Mouse (Mus musculus): Measurements from ENCODE around the gene Kcnk15. TPM values are rescaled to one million over a fixed set of nuclear protein-coding genes. Genes with fewer than 3 reads are reported as not detected.

Kcnk15 gene
- polyA plus RNA-seq (2012; rRNA removed), result not detected in 2 replicates

GRCm38 (mm10) chr2:163853461-163853901, at the start of gene Kcnk15:
Kcnk15 (plus strand) TSS chr2:163853651.
- H3K27me3 ChIP-seq (ENCODE audit: control insufficient read depth, insufficient read depth, low read length), result peaks cover 27% of the 10 kb centered on the region
- no peaks in the 10 kb centered on the region for H3K4me1 ChIP-seq (ENCODE audit: control insufficient read depth, insufficient read depth, insufficient read length, low read length)
- no peak for TF ChIP-seq CTCF (IDR thresholded peaks at IDR 0.05; ENCODE audit: extremely low read depth, insufficient read length, insufficient replicate concordance, low read depth, low read length)
- no peak for TF ChIP-seq POLR2A (IDR thresholded peaks at IDR 0.05; ENCODE audit: low read depth, low read length)
- 1% methylated on average over 38 of the region's 38 CpGs for WGBS
- no peak within 1 kb of the TSS for H3K27ac ChIP-seq (ENCODE audit: insufficient read depth, low read depth, low read length)
- H3K36me3 ChIP-seq (ENCODE audit: control insufficient read depth, insufficient read depth, low read length), result no peaks in the 10 kb centered on the region
- no peak within 1 kb of the TSS for H3K4me3 ChIP-seq (ENCODE audit: low read depth, low read length)

- TF ChIP-seq CTCF (IDR thresholded peaks at IDR 0.05; ENCODE audit: extremely low read depth, insufficient read length, insufficient replicate concordance, low read depth, low read length) (no peak), POLR2A (IDR thresholded peaks at IDR 0.05; ENCODE audit: low read depth, low read length) (no peak)
- Histone ChIP-seq H3K36me3 (ENCODE audit: control insufficient read depth, insufficient read depth, low read length) (no peaks in the 10 kb centered on the region), H3K4me3 (ENCODE audit: low read depth, low read length) (no peak overlapping the region), H3K4me1 (ENCODE audit: control insufficient read depth, insufficient read depth, insufficient read length, low read length) (no peaks in the 10 kb centered on the region), H3K27ac (ENCODE audit: insufficient read depth, low read depth, low read length) (no peak overlapping the region), H3K27me3 (ENCODE audit: control insufficient read depth, insufficient read depth, low read length) (no peaks in the 10 kb centered on the region)
- WGBS, result 55% methylated on average over 5 of the region's 5 CpGs
Measured at GRCm38 (mm10) chr2:163803838-163804237, 49.6 kb upstream of the Kcnk15 start.

DNA sequence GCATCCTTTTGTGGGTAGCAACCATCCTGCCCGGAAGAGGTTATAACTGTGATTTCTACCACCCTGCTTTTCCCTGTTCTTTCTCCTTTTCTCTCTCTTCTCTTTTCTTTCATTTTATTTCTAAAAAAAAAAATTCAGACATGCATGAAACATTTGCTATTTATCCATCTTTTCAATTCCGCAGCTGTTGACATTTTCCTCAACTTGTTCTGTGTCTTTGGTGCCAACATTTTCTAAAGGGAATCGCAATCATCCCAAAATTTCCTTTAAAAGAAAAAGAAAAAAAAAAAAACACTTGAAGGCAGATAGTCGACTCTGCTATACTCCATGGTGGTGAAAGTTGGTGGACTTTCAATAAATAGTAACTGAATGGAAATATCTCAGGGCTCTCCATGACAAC, 44.3 kb upstream of the Kcnk15 start:
- no peaks in the 10 kb centered on the region for H3K27me3 ChIP-seq (ENCODE audit: control insufficient read depth, insufficient read depth, low read length)
- H3K4me1 ChIP-seq (ENCODE audit: control insufficient read depth, insufficient read depth, insufficient read length, low read length), result no peaks in the 10 kb centered on the region
- H3K4me3 ChIP-seq (ENCODE audit: low read depth, low read length), result no peak overlapping the region
- H3K36me3 ChIP-seq (ENCODE audit: control insufficient read depth, insufficient read depth, low read length), result no peaks in the 10 kb centered on the region
- H3K27ac ChIP-seq (ENCODE audit: insufficient read depth, low read depth, low read length), result no peak overlapping the region
- 84% methylated on average over 4 of the region's 4 CpGs for WGBS
- TF ChIP-seq POLR2A (IDR thresholded peaks at IDR 0.05; ENCODE audit: low read depth, low read length) (no peak), CTCF (IDR thresholded peaks at IDR 0.05; ENCODE audit: extremely low read depth, insufficient read length, insufficient replicate concordance, low read depth, low read length) (no peak)

GRCm38 (mm10) chr2:163809704-163810103, 43.7 kb upstream of the Kcnk15 start:
- 53% methylated on average over 7 of the region's 7 CpGs for WGBS
- no peak overlapping the region for H3K27ac ChIP-seq (ENCODE audit: insufficient read depth, low read depth, low read length)
- H3K36me3 ChIP-seq (ENCODE audit: control insufficient read depth, insufficient read depth, low read length), result no peaks in the 10 kb centered on the region
- H3K4me1 ChIP-seq (ENCODE audit: control insufficient read depth, insufficient read depth, insufficient read length, low read length), result no peaks in the 10 kb centered on the region
- no peaks in the 10 kb centered on the region for H3K27me3 ChIP-seq (ENCODE audit: control insufficient read depth, insufficient read depth, low read length)
- TF ChIP-seq CTCF (IDR thresholded peaks at IDR 0.05; ENCODE audit: extremely low read depth, insufficient read length, insufficient replicate concordance, low read depth, low read length) (no peak), POLR2A (IDR thresholded peaks at IDR 0.05; ENCODE audit: low read depth, low read length) (no peak)
- H3K4me3 ChIP-seq (ENCODE audit: low read depth, low read length), result no peak overlapping the region

DNA sequence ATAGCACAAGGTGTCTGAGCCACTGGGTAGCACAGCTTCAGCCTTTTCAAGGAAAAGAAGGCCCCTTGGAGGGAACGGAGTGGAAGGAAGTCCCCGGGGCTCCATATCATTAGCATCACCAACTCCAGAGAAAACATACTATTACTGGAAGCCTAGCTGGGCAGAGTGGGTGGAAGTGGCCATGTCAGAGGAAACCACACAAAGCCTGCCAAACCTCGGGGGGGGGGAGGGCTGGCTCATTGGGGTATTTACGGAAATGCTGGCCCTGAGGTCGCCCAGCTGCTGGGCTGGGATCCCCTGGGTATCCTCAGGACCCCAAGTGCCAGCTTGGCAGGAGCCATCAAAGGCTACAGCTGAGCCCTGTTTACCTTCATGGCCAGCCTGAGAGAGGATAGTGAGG, 40.4 kb upstream of the Kcnk15 start:
- H3K4me1 ChIP-seq (ENCODE audit: control insufficient read depth, insufficient read depth, insufficient read length, low read length), result no peaks in the 10 kb centered on the region
- TF ChIP-seq CTCF (IDR thresholded peaks at IDR 0.05; ENCODE audit: extremely low read depth, insufficient read length, insufficient replicate concordance, low read depth, low read length) (no peak), POLR2A (IDR thresholded peaks at IDR 0.05; ENCODE audit: low read depth, low read length) (no peak)

DNA sequence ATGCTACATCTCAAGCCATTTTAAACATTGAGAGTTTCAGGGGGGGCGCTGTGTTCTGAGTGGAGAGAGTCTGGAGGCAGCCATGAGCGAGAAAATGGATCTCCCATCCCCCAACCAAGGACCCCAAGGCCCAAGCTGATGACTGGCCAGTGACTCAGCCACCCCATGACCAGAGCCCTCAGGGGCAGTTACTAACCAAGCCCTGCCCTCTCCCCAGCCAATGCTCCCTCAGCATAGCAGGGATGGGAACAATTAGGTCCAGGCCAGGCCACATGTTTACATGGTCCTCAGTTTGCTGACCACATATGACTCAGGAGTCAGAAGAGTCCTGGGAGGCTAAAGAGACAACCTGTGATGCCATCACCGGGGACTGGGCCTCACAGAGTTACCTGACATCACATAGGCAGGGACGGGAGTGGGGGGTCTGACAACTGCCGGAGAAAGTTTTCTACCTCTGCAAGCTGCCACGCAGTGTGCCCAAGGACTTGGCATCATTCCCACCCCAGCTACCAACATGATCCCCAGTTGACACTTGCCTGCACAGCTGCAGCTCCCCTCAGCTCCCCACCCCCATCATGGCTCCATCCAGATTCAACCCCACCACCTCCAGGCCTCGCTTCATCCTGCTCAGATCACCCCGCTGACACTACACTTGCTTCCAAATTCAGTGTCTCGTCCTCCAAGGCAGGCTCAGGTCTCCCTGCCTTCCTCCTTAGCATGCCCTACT, 38.5 kb upstream of the Kcnk15 start:
- no peak overlapping the region for H3K27ac ChIP-seq (ENCODE audit: insufficient read depth, low read depth, low read length)
- 86% methylated on average over 9 of the region's 9 CpGs for WGBS
- no peaks in the 10 kb centered on the region for H3K27me3 ChIP-seq (ENCODE audit: control insufficient read depth, insufficient read depth, low read length)
- no peaks in the 10 kb centered on the region for H3K36me3 ChIP-seq (ENCODE audit: control insufficient read depth, insufficient read depth, low read length)
- H3K4me1 ChIP-seq (ENCODE audit: control insufficient read depth, insufficient read depth, insufficient read length, low read length), result no peaks in the 10 kb centered on the region
- H3K4me3 ChIP-seq (ENCODE audit: low read depth, low read length), result no peak overlapping the region
- TF ChIP-seq CTCF (IDR thresholded peaks at IDR 0.05; ENCODE audit: extremely low read depth, insufficient read length, insufficient replicate concordance, low read depth, low read length) (no peak), POLR2A (IDR thresholded peaks at IDR 0.05; ENCODE audit: low read depth, low read length) (no peak)

More for the DNA sequence above, 40.4 kb upstream of the Kcnk15 start:
- no peaks in the 10 kb centered on the region for H3K36me3 ChIP-seq (ENCODE audit: control insufficient read depth, insufficient read depth, low read length)
- 48% methylated on average over 5 of the region's 5 CpGs for WGBS
- H3K27ac ChIP-seq (ENCODE audit: insufficient read depth, low read depth, low read length), result no peak overlapping the region
- H3K4me3 ChIP-seq (ENCODE audit: low read depth, low read length), result no peak overlapping the region
- no peaks in the 10 kb centered on the region for H3K27me3 ChIP-seq (ENCODE audit: control insufficient read depth, insufficient read depth, low read length)

GRCm38 (mm10) chr2:163820607-163821006, 32.8 kb upstream of the Kcnk15 start, which contains the start of gene Ccn5:
Ccn5 (plus strand) TSS chr2:163820861.
- H3K27me3 ChIP-seq (ENCODE audit: control insufficient read depth, insufficient read depth, low read length), result no peaks in the 10 kb centered on the region
- TF ChIP-seq POLR2A (IDR thresholded peaks at IDR 0.05; ENCODE audit: low read depth, low read length) (no peak), CTCF (IDR thresholded peaks at IDR 0.05; ENCODE audit: extremely low read depth, insufficient read length, insufficient replicate concordance, low read depth, low read length) (no peak)
- no peaks in the 10 kb centered on the region for H3K36me3 ChIP-seq (ENCODE audit: control insufficient read depth, insufficient read depth, low read length)
- no peak within 1 kb of the TSS for H3K27ac ChIP-seq (ENCODE audit: insufficient read depth, low read depth, low read length)
- no peak within 1 kb of the TSS for H3K4me3 ChIP-seq (ENCODE audit: low read depth, low read length)
- no peaks in the 10 kb centered on the region for H3K4me1 ChIP-seq (ENCODE audit: control insufficient read depth, insufficient read depth, insufficient read length, low read length)
- WGBS, result 40% methylated on average over 4 of the region's 4 CpGs

Data from small intestine, adult 2 months (tissue).